Mouse (Mus musculus) hindbrain, postnatal 0 days (tissue): ENCODE measurements around the gene Isg20. TPM values are rescaled to one million over a fixed set of nuclear protein-coding genes. Genes with fewer than 3 reads are reported as not detected.

Experiments
- ATAC-seq: fragments of 200-750 bp; cut with Nextera tagmentation; 2 replicates; pipeline ENCODE4 v1.8.0; 2017; ENCODE audit warnings: mild to moderate bottlenecking, moderate TSS enrichment, moderate library complexity
- DNase-seq: peaks from one replicate; pipeline ENCODE4 v3.0.0-alpha.2; 2015; ENCODE audit warnings: low spot score
- H3K27ac ChIP-seq: fragments of 300-500 bp; sonication (generic); 2 replicates; pipeline ENCODE4 v1.5.1; 2014; ENCODE audit warnings: mild to moderate bottlenecking
- H3K27me3 ChIP-seq: fragments of 300-500 bp; sonication (generic); 2 replicates; pipeline ENCODE4 v1.6.1; 2014; ENCODE audit warnings: low read length, mixed read lengths; ENCODE audit not compliant: insufficient read depth
- H3K36me3 ChIP-seq: fragments of 300-500 bp; sonication (generic); 2 replicates; pipeline ENCODE4 v1.6.1; 2014; ENCODE audit warnings: low read length, mixed read lengths; ENCODE audit not compliant: insufficient read depth
- H3K4me1 ChIP-seq: fragments of 300-500 bp; sonication (generic); 2 replicates; pipeline ENCODE4 v1.6.1; 2014; ENCODE audit warnings: antibody characterized with exemption, low read length, mixed read lengths; ENCODE audit not compliant: insufficient read depth
- H3K4me2 ChIP-seq: fragments of 300-500 bp; sonication (generic); 2 replicates; pipeline ENCODE4 v1.6.1; 2014; ENCODE audit warnings: low read depth, mild to moderate bottlenecking, low read length, moderate library complexity, mixed read lengths
- H3K4me3 ChIP-seq: fragments of 300-500 bp; sonication (generic); 2 replicates; pipeline ENCODE4 v1.5.1; 2014; ENCODE audit warnings: low read length
- H3K9ac ChIP-seq: fragments of 300-500 bp; sonication (generic); replicated peaks from 2 replicates; pipeline ENCODE4 v1.6.1; 2014; ENCODE audit warnings: mild to moderate bottlenecking, low read length, moderate library complexity, mixed read lengths
- H3K9me3 ChIP-seq: fragments of 300-500 bp; sonication (generic); 2 replicates; pipeline ENCODE4 v1.6.1; 2016; ENCODE audit warnings: low read length, mixed read lengths
- CTCF ChIP-seq: IDR thresholded peaks from 2 replicates; pipeline ENCODE4 v1.5.1; 2016; ENCODE audit warnings: antibody characterized with exemption, control low read depth, low read depth
- WGBS: fragments of 180-500 bp; shearing (Covaris S2); extraction: QIAGEN DNeasy Blood & Tissue Kit; methylation state at CpG from one replicate; pipeline ENCODE4 v1.1.7; 2014; 5-methylcytosine and 5-hydroxymethylcytosine counted together
- polyA plus RNA-seq: library from polyadenylated mRNA; unstranded; fragments of >200 nt; fragmentation: Nextera tagmentation; extraction: Ambion mirVana; gene quantifications from 2 replicates; pipeline ENCODE4 v1.2.1, GENCODE M21; 2015
- total RNA-seq: library from RNA; depleted of rRNA; stranded (reverse); fragments of >200 nt; gene quantifications from 2 replicates; pipeline ENCODE4 v1.2.3, GENCODE M21; 2014

Isg20 gene
- total and polyA plus RNA-seq, 2 experiments from 2014 or later: 0.76 to 4.1 TPM

DNA sequence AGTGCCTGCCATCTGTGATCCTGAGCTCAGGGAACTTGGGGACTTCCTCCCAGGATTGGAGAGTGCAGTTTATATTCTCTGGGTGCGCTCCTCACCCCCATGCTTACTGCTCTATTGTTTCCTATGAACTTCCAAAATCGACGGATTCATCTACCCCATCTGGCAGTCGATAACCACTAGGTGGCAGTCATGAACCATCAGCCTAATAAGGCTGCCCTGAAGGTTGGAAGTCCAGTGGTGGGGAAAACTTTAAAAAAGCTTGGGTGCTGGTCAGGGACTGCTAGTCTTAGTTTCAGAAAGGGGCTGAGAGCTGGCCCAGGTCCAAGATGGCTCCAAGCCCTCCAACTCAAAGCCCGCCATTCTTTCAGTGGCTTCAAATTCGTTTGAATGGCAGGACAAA, 11.1 kb downstream of the Isg20 start:
- Histone ChIP-seq H3K4me3 (no peak overlapping the region), H3K36me3 (no peaks in the 10 kb centered on the region), H3K27ac (no peak overlapping the region), H3K4me1 (no peaks in the 10 kb centered on the region), H3K9ac (no peak overlapping the region), H3K9me3 (no peaks in the 10 kb centered on the region), H3K27me3 (no peaks in the 10 kb centered on the region), H3K4me2 (no peak overlapping the region)
- DNase-seq: peak; percentile 93
- TF ChIP-seq CTCF: peak; percentile 97
- ATAC-seq: peak; percentile 55; the same call in 1 of the 2 replicates
- 8% methylated on average over 6 of the region's 6 CpGs for WGBS

DNA sequence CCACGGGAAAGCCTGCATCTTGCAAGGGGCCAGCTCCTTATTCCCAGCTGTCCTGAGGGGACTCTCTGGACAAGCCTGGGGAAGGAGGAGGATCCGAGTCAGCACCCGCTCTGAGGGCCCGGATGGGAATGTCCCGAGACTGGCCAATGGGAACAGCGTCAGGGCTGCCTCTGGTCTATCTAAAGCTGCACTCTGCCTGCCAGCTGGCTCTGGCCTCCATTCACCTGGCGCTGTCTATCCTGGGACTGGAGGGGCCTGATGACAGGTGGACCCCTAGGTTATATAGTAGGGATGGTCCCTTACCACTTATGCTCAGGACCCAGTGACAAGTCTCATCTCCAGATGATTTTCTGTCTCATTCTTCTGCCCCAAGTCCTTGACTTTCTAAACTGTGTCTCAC, 11.6 kb downstream of the Isg20 start:
- no peaks in the 10 kb centered on the region for H3K36me3 ChIP-seq
- H3K27ac ChIP-seq: no peak overlapping the region
- H3K4me2 ChIP-seq: no peak overlapping the region
- ATAC-seq (0 out of 2 replicates have a peak, but pooled peaks have one; percentile 24), DNase-seq (no peak)
- H3K27me3 ChIP-seq: no peaks in the 10 kb centered on the region
- 60% methylated on average over 7 of the region's 7 CpGs for WGBS
- TF ChIP-seq CTCF: no peak
- H3K4me3 ChIP-seq: no peak overlapping the region
- H3K9ac ChIP-seq: no peak overlapping the region
- no peaks in the 10 kb centered on the region for H3K9me3 ChIP-seq
- no peaks in the 10 kb centered on the region for H3K4me1 ChIP-seq

DNA sequence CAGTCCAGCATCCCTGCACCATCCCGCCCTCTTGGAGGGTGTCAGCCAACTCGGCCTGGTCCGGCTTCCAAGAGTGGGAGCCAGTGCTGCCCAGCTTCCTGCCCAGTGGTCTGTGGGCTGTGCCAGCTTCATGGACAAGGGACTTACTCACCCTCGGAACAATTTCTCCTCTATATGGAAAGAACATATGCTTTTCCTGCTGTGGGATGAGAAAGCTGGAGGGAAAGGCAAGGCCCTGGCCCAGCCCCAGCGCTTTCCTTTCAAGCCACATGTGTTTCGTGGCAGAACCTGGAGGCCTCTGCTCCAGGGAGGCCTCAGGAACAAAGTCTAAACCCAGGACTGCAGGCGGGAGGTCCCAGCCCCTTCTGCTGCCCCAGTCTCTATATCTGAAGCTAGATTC, 12.5 kb downstream of the Isg20 start:
- WGBS: 57% methylated on average over 7 of the region's 7 CpGs
- H3K4me1 ChIP-seq: no peaks in the 10 kb centered on the region
- DNase-seq: no peak
- H3K4me2 ChIP-seq: no peak overlapping the region
- no peaks in the 10 kb centered on the region for H3K36me3 ChIP-seq
- TF ChIP-seq CTCF: no peak
- H3K9me3 ChIP-seq: no peaks in the 10 kb centered on the region
- H3K4me3 ChIP-seq: no peak overlapping the region
- H3K27me3 ChIP-seq: no peaks in the 10 kb centered on the region
- no peak; the same call in 1 of the 2 replicates for ATAC-seq
- H3K27ac ChIP-seq: no peak overlapping the region
- H3K9ac ChIP-seq: no peak overlapping the region

DNA sequence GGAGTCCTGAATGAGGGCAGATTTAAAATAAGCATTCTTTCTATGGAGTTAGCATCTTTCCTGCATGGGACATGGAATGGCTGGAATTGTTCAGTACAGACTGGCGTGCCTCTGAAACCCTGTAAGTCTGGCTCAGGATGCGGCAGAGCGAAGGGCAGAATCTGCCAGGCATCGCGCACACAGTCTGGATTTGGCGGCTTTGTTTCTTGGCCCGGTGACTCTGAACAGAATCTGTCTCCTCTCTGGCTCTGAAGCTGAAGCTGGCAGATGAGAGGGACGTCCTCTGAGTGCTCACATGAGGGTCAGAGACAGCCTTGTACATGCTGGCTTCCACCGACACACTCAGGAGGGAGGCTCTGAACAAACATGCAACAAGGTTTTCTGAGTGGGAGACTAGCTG, 12.9 kb downstream of the Isg20 start:
- H3K27ac ChIP-seq: no peak overlapping the region
- no peaks in the 10 kb centered on the region for H3K9me3 ChIP-seq
- peak; percentile 24; the same call in 1 of the 2 replicates for ATAC-seq
- no peak overlapping the region for H3K4me3 ChIP-seq
- H3K4me1 ChIP-seq: no peaks in the 10 kb centered on the region
- H3K4me2 ChIP-seq: no peak overlapping the region
- TF ChIP-seq CTCF: no peak
- H3K27me3 ChIP-seq: no peaks in the 10 kb centered on the region
- no peaks in the 10 kb centered on the region for H3K36me3 ChIP-seq
- WGBS: 49% methylated on average over 9 of the region's 9 CpGs
- no peak overlapping the region for H3K9ac ChIP-seq
- DNase-seq: peak; percentile 58

DNA sequence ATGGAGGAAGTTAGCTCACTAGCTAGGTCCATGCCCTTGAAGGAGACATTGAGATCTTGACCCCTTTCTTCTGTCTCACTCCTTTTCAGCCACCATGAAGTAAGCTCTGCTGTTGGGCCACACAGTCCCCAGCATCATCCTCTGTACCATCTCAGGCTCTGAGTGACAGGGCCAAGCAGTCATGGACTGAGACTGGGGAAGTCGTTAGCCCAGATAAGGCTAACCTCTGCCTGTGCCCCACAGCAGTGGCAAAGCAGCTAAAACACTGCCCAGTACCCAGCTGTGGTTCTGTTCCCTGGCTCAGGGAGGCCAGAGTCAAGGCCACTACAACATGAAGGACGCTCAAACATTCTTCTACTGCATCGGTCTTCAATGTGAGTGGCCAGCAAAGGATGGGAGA, 14.0 kb downstream of the Isg20 start:
- Histone ChIP-seq H3K4me2 (no peak overlapping the region), H3K4me3 (no peak overlapping the region), H3K27ac (no peak overlapping the region), H3K27me3 (no peaks in the 10 kb centered on the region), H3K9me3 (no peaks in the 10 kb centered on the region), H3K4me1 (no peaks in the 10 kb centered on the region), H3K9ac (no peak overlapping the region), H3K36me3 (no peaks in the 10 kb centered on the region)
- 84% methylated on average over 3 of the region's 3 CpGs for WGBS
- DNase-seq (no peak), ATAC-seq (no peak)
- no peak for TF ChIP-seq CTCF

DNA sequence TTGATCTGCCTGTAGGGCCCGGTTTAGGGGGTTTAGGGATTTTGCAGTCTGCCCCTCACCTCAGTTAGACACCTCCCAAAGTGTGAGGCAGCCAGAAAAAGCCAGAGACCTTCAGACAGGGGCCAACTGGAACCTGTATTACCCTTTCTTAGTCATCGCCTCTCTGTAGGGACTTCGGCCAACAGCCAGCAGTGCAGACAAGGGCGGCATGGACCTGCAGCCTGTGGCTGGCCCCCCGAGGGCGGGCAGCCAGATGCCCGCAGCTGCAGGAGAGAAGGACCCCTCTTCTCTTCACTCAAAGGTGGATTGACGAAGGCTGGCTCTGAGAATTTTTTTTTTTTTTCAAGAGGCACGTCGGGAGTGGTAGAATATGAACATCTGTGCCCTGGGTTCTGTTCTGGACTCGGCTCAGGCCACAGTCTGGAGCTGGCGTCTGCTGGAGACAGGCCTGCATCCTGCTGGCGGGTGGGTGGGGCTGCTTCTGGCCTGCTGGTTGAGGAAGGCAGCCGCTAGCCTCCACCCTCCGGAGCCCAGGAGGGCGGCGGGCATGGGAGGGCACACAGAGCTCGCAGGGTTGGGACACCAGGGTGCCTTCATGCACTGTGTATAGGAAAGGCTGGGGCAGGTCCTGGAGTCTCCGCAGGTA, 25.9 kb downstream of the Isg20 start:
- no peak for DNase-seq
- WGBS: 52% methylated on average over 19 of the region's 19 CpGs
- Histone ChIP-seq H3K9ac (no peak overlapping the region), H3K36me3 (no peaks in the 10 kb centered on the region), H3K4me3 (no peak overlapping the region), H3K9me3 (no peaks in the 10 kb centered on the region), H3K27me3 (no peaks in the 10 kb centered on the region), H3K4me1 (no peaks in the 10 kb centered on the region), H3K27ac (no peak overlapping the region), H3K4me2 (no peak overlapping the region)
- no peak for TF ChIP-seq CTCF
- ATAC-seq: no peak

DNA sequence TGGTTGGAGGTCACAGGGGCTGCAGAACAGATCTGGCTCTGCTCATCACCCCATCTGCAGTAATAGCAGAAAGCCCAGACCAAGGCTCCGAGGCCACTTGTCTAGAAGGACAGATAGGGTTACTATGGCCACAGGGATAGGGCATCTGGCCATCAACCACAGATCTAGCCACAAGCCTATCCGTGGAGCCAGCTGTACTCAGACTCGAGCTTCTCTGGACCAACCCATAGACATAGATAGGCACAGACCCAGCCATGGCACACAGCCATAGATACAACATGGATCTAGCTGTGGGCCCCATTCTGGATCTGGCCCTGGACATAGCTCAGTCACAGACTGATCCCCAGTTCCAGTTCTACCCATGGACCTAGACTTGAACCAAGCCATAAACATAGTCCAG, 27.7 kb downstream of the Isg20 start:
- 75% methylated on average over 3 of the region's 3 CpGs for WGBS
- H3K27me3 ChIP-seq: no peaks in the 10 kb centered on the region
- TF ChIP-seq CTCF: no peak
- ATAC-seq (no peak), DNase-seq (no peak)
- no peak overlapping the region for H3K4me3 ChIP-seq
- no peak overlapping the region for H3K9ac ChIP-seq
- no peaks in the 10 kb centered on the region for H3K4me1 ChIP-seq
- no peak overlapping the region for H3K27ac ChIP-seq
- H3K4me2 ChIP-seq: no peak overlapping the region
- no peaks in the 10 kb centered on the region for H3K9me3 ChIP-seq
- H3K36me3 ChIP-seq: no peaks in the 10 kb centered on the region
